Mouse (Mus musculus): ENCODE results near the gene Neurl1b. TPM values are rescaled to one million over a fixed set of nuclear protein-coding genes. Genes with fewer than 3 reads are reported as not detected.
A peak's percentile ranks its signal among the peaks of the same experiment; 100 is the strongest.

Neurl1b gene
- total and polyA plus RNA-seq, 2 experiments from 2014 or later: 2.1 to 60.4 TPM

DNA sequence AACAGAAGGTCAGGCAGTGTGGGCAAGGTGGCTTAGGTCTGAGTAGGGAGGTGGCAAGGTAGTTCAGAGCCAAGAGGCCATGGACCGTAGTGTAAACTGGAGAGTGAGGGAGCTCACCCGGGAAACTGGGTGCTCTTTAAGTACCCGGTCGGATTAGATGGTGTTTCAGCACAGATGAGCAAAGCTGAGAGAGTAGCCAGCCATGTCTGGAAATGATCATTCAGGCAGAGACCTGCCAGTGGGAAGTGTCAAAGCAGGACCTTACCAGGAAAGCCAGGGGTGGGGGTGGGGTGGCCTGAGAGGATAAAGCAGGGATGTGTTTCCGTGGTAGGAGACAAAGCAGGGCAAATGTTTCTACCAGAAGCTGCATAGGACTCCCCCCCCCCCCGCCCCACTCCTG lies 62.2 kb downstream of the Neurl1b start:
- Histone ChIP-seq H3K4me3 (ENCODE audit: low read length) (no peak overlapping the region), H3K36me3 (ENCODE audit: insufficient read depth, low read length) (no peaks in the 10 kb centered on the region), H3K9ac (replicated peaks; ENCODE audit: low read length) (no peak overlapping the region), H3K4me2 (ENCODE audit: low read depth, low read length) (no peak overlapping the region), H3K4me1 (ENCODE audit: insufficient read depth, low read length) (no peaks in the 10 kb centered on the region), H3K9me3 (ENCODE audit: low read length) (no peaks in the 10 kb centered on the region), H3K27me3 (ENCODE audit: insufficient read depth, low read length) (no peaks in the 10 kb centered on the region), H3K27ac (no peak overlapping the region)
- ATAC-seq: no peak
- no peak for DNase-seq (ENCODE audit: low spot score)
- WGBS: 64% methylated on average over 6 of the region's 6 CpGs
- TF ChIP-seq CTCF (IDR thresholded peaks at IDR 0.05; ENCODE audit: low read depth): no peak

DNA sequence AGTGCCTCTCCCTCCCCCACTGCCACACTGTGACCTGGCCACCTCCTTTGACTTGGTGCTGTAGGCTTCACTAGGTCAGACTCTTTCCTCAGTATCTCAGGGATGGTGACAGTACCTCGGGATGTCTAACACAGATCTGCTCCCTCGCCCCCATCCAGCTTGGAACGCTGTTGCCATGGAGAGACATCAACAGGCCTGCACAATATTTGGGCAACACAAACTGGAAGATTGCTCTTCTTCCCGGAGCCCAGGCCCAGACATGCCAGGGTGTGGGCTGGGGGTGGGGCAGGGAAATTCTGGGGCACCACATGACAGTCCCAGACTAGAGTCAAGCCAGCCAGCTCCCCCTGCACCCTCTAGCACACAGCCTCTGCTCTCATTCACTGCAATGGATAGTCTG lies 64.0 kb downstream of the Neurl1b start:
- H3K4me3 ChIP-seq (ENCODE audit: low read length): no peak overlapping the region
- no peak for DNase-seq (ENCODE audit: low spot score)
- H3K27ac ChIP-seq: no peak overlapping the region
- H3K36me3 ChIP-seq (ENCODE audit: insufficient read depth, low read length): no peaks in the 10 kb centered on the region
- 64% methylated on average over 4 of the region's 4 CpGs for whole genome bisulfite sequencing
- H3K4me2 ChIP-seq (ENCODE audit: low read depth, low read length): no peak overlapping the region
- no peak overlapping the region for H3K9ac ChIP-seq (replicated peaks; ENCODE audit: low read length)
- H3K9me3 ChIP-seq (ENCODE audit: low read length): no peaks in the 10 kb centered on the region
- no peak for ATAC-seq
- TF ChIP-seq CTCF (IDR thresholded peaks at IDR 0.05; ENCODE audit: low read depth): no peak
- H3K4me1 ChIP-seq (ENCODE audit: insufficient read depth, low read length): no peaks in the 10 kb centered on the region
- H3K27me3 ChIP-seq (ENCODE audit: insufficient read depth, low read length): no peaks in the 10 kb centered on the region

DNA sequence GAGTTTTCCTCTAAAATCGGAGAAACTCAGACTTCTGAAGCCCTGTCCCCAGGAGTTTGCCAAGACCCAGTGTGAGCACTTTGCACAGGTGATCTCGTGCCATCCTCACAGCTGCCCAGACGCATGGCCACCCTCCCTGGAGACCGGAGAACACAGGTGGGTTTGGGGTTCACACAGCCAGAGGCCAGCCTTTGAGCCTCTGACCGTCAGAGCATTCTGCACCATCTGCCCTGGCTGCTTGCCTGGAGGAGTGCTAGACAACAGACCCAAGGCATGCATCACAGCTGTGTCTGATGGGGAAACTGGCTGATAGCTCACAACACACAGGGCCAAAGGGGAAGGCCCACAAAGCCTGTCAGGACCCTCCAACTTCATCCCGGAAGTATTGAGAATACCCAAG lies 65.0 kb downstream of the Neurl1b start:
- Histone ChIP-seq H3K9me3 (ENCODE audit: low read length) (no peaks in the 10 kb centered on the region), H3K4me2 (ENCODE audit: low read depth, low read length) (no peak overlapping the region), H3K9ac (replicated peaks; ENCODE audit: low read length) (no peak overlapping the region), H3K4me1 (ENCODE audit: insufficient read depth, low read length) (no peaks in the 10 kb centered on the region), H3K27me3 (ENCODE audit: insufficient read depth, low read length) (no peaks in the 10 kb centered on the region), H3K36me3 (ENCODE audit: insufficient read depth, low read length) (no peaks in the 10 kb centered on the region), H3K27ac (no peak overlapping the region), H3K4me3 (ENCODE audit: low read length) (no peak overlapping the region)
- ATAC-seq: peak; percentile 62
- peak; percentile 66 for DNase-seq (ENCODE audit: low spot score)
- TF ChIP-seq CTCF (IDR thresholded peaks at IDR 0.05; ENCODE audit: low read depth): no peak
- WGBS: 51% methylated on average over 6 of the region's 6 CpGs

DNA sequence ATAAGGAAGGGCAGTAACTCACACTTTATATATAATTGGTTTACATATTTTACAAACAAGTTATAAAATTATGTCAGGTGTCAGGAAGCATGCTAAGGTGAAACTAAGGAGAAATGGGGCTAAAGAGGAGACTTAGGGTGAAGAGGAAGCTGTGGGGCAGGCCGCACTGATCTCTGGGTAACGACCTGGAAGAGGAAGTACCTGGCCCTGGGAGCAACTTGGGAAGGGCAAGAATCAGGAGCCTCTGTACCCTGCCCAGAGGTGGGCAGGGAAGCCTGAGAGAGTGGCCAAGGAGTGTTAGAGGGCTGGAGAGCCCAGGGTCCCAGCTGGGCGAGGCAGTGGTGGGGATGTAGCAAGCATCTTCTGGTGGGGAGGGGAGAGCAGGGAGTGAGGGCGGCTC lies 66.3 kb downstream of the Neurl1b start:
- H3K9ac ChIP-seq (replicated peaks; ENCODE audit: low read length): no peak overlapping the region
- no peak overlapping the region for H3K4me2 ChIP-seq (ENCODE audit: low read depth, low read length)
- H3K36me3 ChIP-seq (ENCODE audit: insufficient read depth, low read length): no peaks in the 10 kb centered on the region
- WGBS: 78% methylated on average over 4 of the region's 4 CpGs
- no peaks in the 10 kb centered on the region for H3K27me3 ChIP-seq (ENCODE audit: insufficient read depth, low read length)
- H3K9me3 ChIP-seq (ENCODE audit: low read length): no peaks in the 10 kb centered on the region
- no peak for DNase-seq (ENCODE audit: low spot score)
- no peak overlapping the region for H3K27ac ChIP-seq
- ATAC-seq: no peak
- no peak overlapping the region for H3K4me3 ChIP-seq (ENCODE audit: low read length)
- no peak for TF ChIP-seq CTCF (IDR thresholded peaks at IDR 0.05; ENCODE audit: low read depth)
- H3K4me1 ChIP-seq (ENCODE audit: insufficient read depth, low read length): no peaks in the 10 kb centered on the region

DNA sequence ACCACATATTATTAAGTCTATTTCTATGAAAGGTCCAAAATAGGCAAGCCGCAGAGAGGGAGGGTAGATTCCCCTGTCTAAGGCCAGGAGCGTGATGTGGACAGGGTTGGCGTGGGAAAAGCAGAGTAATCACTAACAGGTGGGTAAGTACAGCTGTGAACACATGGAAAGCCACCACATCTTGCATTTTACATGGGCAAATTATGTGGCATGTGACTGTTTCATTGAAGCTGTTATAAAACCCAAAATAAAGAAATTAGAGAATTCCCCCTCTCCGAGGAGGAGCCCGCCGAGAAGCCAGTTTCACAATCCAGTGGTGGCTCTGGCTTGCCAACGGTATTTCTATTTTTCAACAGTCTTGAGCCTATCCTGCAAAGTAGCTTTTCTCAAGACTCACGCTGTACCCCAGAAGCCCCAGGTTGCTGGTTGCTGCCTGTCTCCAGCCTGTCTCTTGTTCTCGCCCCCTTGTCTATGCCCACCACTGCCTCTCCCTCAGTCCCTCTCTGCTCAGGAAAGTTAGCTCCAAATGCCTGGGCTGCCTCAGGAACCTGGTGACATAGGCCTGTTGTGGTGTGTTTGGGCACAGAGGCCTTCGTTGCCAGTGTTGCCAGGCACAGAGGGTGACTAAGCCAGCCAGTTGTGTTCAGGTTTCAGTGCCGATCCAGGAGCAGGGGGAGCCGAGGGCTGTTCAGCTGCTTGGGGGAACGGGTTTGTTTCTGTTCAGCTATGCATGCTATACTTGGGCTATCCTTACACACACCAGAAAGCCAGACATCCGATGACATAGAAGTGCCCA lies 70.2 kb downstream of the Neurl1b start:
- 84% methylated on average over 14 of the region's 14 CpGs for WGBS

DNA sequence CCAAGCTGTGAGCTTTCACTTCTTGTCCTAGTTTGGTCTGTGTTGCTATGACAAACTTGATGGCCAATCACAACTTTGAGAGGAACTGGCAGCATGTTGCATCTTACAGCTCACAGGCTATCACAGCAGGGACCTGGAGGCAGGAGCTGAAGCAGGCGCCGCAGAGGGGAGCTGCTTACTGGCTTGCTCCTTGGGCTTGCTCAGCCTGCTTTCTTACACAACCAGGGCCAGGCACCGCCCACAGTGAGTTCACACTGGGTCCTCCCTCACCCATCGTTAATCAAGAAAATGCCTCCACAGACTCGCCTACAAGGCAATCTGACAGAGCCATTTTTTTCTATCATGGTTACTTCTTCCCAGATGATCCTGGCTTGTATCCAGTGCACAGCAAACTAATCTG lies 72.6 kb downstream of the Neurl1b start:
- Histone ChIP-seq H3K9me3 (ENCODE audit: low read length) (no peaks in the 10 kb centered on the region), H3K36me3 (ENCODE audit: insufficient read depth, low read length) (no peaks in the 10 kb centered on the region), H3K27ac (no peak overlapping the region), H3K4me1 (ENCODE audit: insufficient read depth, low read length) (no peaks in the 10 kb centered on the region), H3K4me2 (ENCODE audit: low read depth, low read length) (no peak overlapping the region), H3K27me3 (ENCODE audit: insufficient read depth, low read length) (no peaks in the 10 kb centered on the region), H3K4me3 (ENCODE audit: low read length) (no peak overlapping the region), H3K9ac (replicated peaks; ENCODE audit: low read length) (no peak overlapping the region)
- ATAC-seq: no peak
- no peak for TF ChIP-seq CTCF (IDR thresholded peaks at IDR 0.05; ENCODE audit: low read depth)
- WGBS: 50% methylated on average over 5 of the region's 5 CpGs
- no peak for DNase-seq (ENCODE audit: low spot score)

More for the DNA sequence above, 70.2 kb downstream of the Neurl1b start:
- no peak overlapping the region for H3K27ac ChIP-seq
- H3K9me3 ChIP-seq (ENCODE audit: low read length): no peaks in the 10 kb centered on the region
- no peaks in the 10 kb centered on the region for H3K4me1 ChIP-seq (ENCODE audit: insufficient read depth, low read length)
- H3K27me3 ChIP-seq (ENCODE audit: insufficient read depth, low read length): no peaks in the 10 kb centered on the region
- H3K36me3 ChIP-seq (ENCODE audit: insufficient read depth, low read length): no peaks in the 10 kb centered on the region
- H3K4me3 ChIP-seq (ENCODE audit: low read length): no peak overlapping the region
- no peak overlapping the region for H3K4me2 ChIP-seq (ENCODE audit: low read depth, low read length)
- no peak overlapping the region for H3K9ac ChIP-seq (replicated peaks; ENCODE audit: low read length)
- no peak for TF ChIP-seq CTCF (IDR thresholded peaks at IDR 0.05; ENCODE audit: low read depth)
- ATAC-seq (no peak), DNase-seq (ENCODE audit: low spot score) (no peak)

GRCm38 (mm10) chr17:26487917-26488316 lies 73.3 kb downstream of the Neurl1b start:
- ATAC-seq: no peak
- 94% methylated on average over 4 of the region's 4 CpGs for WGBS
- H3K4me1 ChIP-seq (ENCODE audit: insufficient read depth, low read length): no peaks in the 10 kb centered on the region
- no peaks in the 10 kb centered on the region for H3K9me3 ChIP-seq (ENCODE audit: low read length)
- no peak for TF ChIP-seq CTCF (IDR thresholded peaks at IDR 0.05; ENCODE audit: low read depth)
- H3K36me3 ChIP-seq (ENCODE audit: insufficient read depth, low read length): no peaks in the 10 kb centered on the region
- H3K27ac ChIP-seq: no peak overlapping the region
- H3K4me3 ChIP-seq (ENCODE audit: low read length): no peak overlapping the region
- H3K27me3 ChIP-seq (ENCODE audit: insufficient read depth, low read length): no peaks in the 10 kb centered on the region
- H3K4me2 ChIP-seq (ENCODE audit: low read depth, low read length): no peak overlapping the region
- no peak for DNase-seq (ENCODE audit: low spot score)
- H3K9ac ChIP-seq (replicated peaks; ENCODE audit: low read length): no peak overlapping the region
